Mouse (Mus musculus) heart, embryonic 15.5 days (tissue): ENCODE measurements around the gene Fars2. TPM values are rescaled to one million over a fixed set of nuclear protein-coding genes. Genes with fewer than 3 reads are reported as not detected.

Source experiments
- ATAC-seq: fragments of 200-750 bp; cut with Nextera tagmentation; replicated peaks from 2 replicates; pipeline ENCODE4 v1.8.0; 2017; ENCODE audit warnings: low read depth, moderate TSS enrichment; ENCODE audit not compliant: insufficient number of reproducible peaks, insufficient read depth, low FRiP score
- H3K27ac ChIP-seq: fragments of 300-500 bp; sonication (generic); 2 replicates; pipeline ENCODE4 v1.5.1; 2015; ENCODE audit warnings: mild to moderate bottlenecking, inconsistent platforms
- H3K27me3 ChIP-seq: fragments of 300-500 bp; sonication (generic); 2 replicates; pipeline ENCODE4 v1.6.1; 2015; ENCODE audit warnings: inconsistent platforms
- H3K36me3 ChIP-seq: fragments of 300-500 bp; sonication (generic); 2 replicates; pipeline ENCODE4 v1.6.1; 2015; ENCODE audit warnings: mild to moderate bottlenecking, inconsistent platforms
- H3K4me1 ChIP-seq: fragments of 300-500 bp; sonication (generic); replicated peaks from 2 replicates; pipeline ENCODE4 v1.6.1; 2015; ENCODE audit warnings: inconsistent platforms
- H3K4me2 ChIP-seq: fragments of 300-500 bp; sonication (generic); 2 replicates; pipeline ENCODE4 v1.6.1; 2015; ENCODE audit warnings: inconsistent platforms, mild to moderate bottlenecking, moderate library complexity
- H3K4me3 ChIP-seq: fragments of 300-500 bp; sonication (generic); 2 replicates; pipeline ENCODE4 v1.5.1; 2015; ENCODE audit warnings: mild to moderate bottlenecking, inconsistent platforms
- H3K9ac ChIP-seq: fragments of 300-500 bp; sonication (generic); 2 replicates; pipeline ENCODE4 v1.6.1; 2015; ENCODE audit warnings: mild to moderate bottlenecking, inconsistent platforms
- H3K9me3 ChIP-seq: fragments of 300-500 bp; sonication (generic); replicated peaks from 2 replicates; pipeline ENCODE4 v1.6.1; 2016; ENCODE audit warnings: inconsistent platforms
- WGBS: fragments of 180-500 bp; shearing (Covaris S2); methylation state at CpG from one replicate; pipeline ENCODE4 v1.1.7; 2015; ENCODE audit warnings: mixed read lengths; 5-methylcytosine and 5-hydroxymethylcytosine counted together
- polyA plus RNA-seq: library from polyadenylated mRNA; unstranded; fragments of >200 nt; fragmentation: Nextera tagmentation; extraction: Ambion mirVana; gene quantifications from 2 replicates; pipeline ENCODE4 v1.2.1, GENCODE M21; 2015

The Fars2 gene
- polyA plus RNA-seq, 1 experiment from 2014 or later, result 57.1 TPM

GRCm38 (mm10) chr13:36766801-36767200 lies 649.6 kb downstream of the Fars2 start:
- 45% methylated on average over 2 of the region's 2 CpGs for WGBS
- H3K9ac ChIP-seq, result no peak overlapping the region
- H3K27me3 ChIP-seq, result no peaks in the 10 kb centered on the region
- H3K4me3 ChIP-seq, result no peak overlapping the region
- H3K36me3 ChIP-seq, result no peaks in the 10 kb centered on the region
- no peak overlapping the region for H3K27ac ChIP-seq
- no peaks in the 10 kb centered on the region for H3K4me1 ChIP-seq
- no peaks in the 10 kb centered on the region for H3K9me3 ChIP-seq
- ATAC-seq, result no peak
- H3K4me2 ChIP-seq, result no peak overlapping the region

Other genes starting within 250 kb of the Fars2 start
- gene Rpp40, start 211.1 kb upstream of the Fars2 start, polyA plus RNA-seq, result 8.5 and 8.6 TPM in 2 replicates
- gene Ppp1r3g, start 158.6 kb upstream of the Fars2 start, polyA plus RNA-seq, result 4.9 and 5.1 TPM in 2 replicates
- 22.7 and 26.2 TPM in 2 replicates for gene Lyrm4, start 114 bp downstream of the Fars2 start, polyA plus RNA-seq